Mouse (Mus musculus) embryonic fibroblast, embryonic 13.5 days (primary cell): ENCODE measurements around the gene Mzf1.

Experiments used
- CTCF ChIP-seq: IDR thresholded peaks from 2 replicates; pipeline ENCODE4 v1.5.1; 2011; ENCODE audit warnings: mild to moderate bottlenecking, control low read depth, low read length, moderate library complexity, borderline replicate concordance; ENCODE audit not compliant: insufficient read depth
- POLR2A ChIP-seq: IDR thresholded peaks from 2 replicates; pipeline ENCODE4 v1.6.1; 2011; ENCODE audit warnings: low read depth, mild to moderate bottlenecking, control low read depth, low read length, moderate library complexity

DNA sequence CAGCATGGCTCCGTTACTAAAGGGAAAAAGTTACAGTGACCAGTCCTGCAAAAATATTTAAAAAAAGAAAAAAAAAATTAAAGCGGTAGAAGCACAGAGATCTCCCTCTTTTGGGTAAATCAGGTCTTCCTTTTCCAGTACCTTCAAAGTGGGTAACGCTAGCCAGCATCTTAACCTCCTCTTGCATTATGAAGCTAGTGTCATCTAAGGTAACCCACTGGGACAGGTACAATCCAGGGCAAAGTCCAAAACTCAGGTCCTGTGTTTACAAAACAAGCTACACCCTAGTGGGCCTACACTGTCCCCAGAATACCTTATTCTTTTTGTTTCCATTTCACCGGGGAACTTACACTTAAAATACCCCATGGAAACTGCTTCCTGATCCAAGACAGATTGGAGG, 40.9 kb downstream of the Mzf1 start:
- TF ChIP-seq CTCF (no peak), POLR2A (no peak)
